Mouse (Mus musculus): ENCODE measurements around the gene Bptf.
"Not testable (repeated sequence)": the region's sequence is repeated elsewhere in the genome, so short reads cannot be mapped to it uniquely, and the experiment has no call there.

Gene Bptf

DNA sequence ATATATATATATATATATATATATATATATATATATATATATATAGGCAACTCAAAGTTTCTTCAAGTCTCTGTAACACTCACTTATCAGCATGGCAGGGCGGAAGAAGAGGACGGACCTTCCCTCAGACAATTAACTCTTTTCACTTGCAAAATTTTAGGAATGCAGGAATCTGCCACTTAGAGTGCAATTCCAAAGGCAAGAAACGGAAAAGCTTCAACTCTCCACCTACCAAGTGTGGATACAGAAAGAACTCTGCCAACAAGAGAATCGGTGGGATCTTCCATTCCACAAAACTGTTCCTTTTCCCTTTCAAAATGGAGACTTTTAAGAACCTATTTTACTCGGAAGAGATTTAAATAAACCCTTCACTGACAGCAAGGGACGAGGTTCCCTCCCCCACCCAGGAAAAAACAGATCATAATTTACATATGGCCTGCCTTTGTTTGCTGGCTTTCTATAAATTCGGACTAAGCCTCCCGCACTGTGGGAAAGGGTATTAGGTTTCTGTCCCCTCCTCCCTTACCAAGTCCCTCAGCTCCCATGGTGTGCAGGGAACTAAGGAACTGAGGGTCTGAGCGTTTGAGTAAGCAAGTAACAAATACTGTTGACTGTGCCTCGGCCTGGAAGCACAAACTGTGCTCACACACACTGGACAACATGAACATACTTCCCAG is 17.9 kb downstream of the Bptf start:
- DNase-seq (ENCODE audit: low spot score): no peak

- DNase-seq (ENCODE audit: low spot score): no peak
Observed at GRCm38 (mm10) chr11:107113112-107113511, 18.8 kb downstream of the Bptf start.

DNA sequence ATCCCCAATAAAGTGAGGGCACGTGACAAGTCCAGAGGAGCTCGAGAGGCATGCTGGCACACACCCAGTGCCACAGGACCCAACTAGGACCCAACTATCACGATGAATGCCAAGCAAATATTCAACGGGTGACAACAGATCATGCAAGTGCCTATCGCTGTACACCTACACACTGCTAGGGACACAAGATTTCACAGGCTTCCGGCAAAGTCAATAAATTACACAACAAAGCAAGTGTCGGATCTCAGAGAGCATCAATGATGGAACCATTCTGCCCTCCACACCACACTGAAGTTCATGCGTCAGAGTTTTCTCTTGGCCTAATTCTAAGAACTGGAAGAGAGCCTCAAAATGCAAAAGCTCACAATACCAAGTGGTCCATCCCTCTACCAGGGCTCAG is 22.3 kb downstream of the Bptf start:
- DNase-seq (ENCODE audit: low spot score): no peak

- peak; percentile 27 for DNase-seq (ENCODE audit: low spot score)
Observed at GRCm38 (mm10) chr11:107108892-107109291, 23.0 kb downstream of the Bptf start.

DNA sequence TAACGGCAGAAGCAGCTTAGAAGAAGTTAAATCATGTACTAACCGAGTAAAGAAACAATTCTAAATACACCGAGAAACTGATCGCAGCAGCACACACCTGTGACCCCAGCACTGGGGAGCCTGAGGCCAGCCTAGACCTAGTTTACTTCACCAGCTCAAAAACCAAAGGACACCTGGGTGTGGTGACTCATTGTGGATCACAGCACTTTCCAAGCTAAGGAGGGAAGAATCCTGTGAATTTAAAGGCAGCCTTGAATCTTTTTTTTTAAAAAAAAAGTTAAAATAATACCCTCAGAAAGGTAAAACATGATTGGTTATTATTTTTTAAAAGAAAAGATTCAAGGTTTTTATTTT is 24.2 kb downstream of the Bptf start:
- no peak for DNase-seq (ENCODE audit: low spot score)

GRCm38 (mm10) chr11:107106978-107107724 is 24.8 kb downstream of the Bptf start:
- peak; percentile 11 for DNase-seq (ENCODE audit: low spot score)

DNA sequence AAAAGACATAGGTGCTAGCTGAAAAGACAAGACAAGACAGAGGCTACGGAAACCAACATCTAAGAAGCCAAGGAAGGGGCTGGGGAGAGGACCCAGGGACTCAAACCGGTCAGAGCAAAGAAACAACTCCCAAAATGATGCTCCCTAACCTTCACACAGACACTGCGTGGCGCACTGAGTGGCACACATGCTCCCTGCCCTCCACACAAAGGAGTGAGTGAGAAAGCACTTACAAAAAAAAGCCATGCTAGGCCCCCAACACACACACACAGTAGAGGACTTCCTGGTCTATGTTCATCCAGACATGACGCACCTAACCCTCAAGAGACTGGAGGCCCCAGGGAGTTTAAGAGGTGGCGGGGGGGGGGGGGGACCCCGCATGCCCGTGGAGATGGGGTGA is 25.5 kb downstream of the Bptf start:
- DNase-seq (ENCODE audit: low spot score): no peak

DNA sequence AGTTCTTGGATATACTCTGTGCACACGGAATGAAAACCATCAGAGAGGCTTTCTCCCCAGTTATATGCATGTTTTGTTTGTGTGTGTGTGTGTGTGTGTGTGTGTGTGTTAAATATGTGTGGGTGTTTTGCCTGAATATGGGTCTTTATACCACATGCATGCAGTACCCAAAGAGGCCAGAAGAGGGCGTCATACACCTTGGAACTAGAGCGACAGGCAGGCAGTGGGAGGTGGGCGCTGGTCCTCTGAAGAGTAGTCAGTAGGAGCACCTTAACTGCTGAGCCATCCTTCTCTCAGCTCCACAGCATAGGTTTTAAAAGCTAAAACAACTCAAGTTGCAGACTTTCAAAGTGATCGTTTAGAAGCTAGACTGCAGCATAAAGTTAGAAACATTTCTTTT is 26.7 kb downstream of the Bptf start:
- peak; percentile 90 for DNase-seq (ENCODE audit: low spot score)

- DNase-seq (ENCODE audit: low spot score): no peak
Observed at GRCm38 (mm10) chr11:107103736-107104135, 28.2 kb downstream of the Bptf start.

GRCm38 (mm10) chr11:107103224-107103589 is 28.7 kb downstream of the Bptf start:
- DNase-seq (ENCODE audit: low spot score): no peak

GRCm38 (mm10) chr11:107102465-107103223 is 29.3 kb downstream of the Bptf start:
- DNase-seq (ENCODE audit: low spot score): peak; percentile 86

GRCm38 (mm10) chr11:107096973-107097372 is 35.0 kb downstream of the Bptf start:
- no peak for DNase-seq (ENCODE audit: low spot score)

DNA sequence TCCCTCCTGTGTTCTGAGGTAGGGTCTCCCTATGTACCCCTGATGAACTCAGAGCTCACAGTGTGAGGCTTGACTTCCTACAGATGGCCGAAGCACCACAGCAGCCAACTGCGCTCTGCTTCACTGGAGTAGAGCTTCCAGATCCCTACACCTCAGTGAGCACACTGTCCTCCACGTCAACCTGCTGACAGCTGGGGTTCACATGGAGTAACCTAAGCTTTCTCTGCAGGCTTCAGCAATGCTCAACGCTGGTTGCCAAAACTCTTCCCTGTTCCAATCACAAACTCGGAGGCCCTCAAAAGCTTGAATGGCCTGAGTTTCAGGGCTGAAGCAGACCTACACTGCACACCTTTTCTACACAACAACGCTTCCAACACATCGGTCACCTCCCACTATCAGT is 38.1 kb downstream of the Bptf start:
- no peak for DNase-seq (ENCODE audit: low spot score)

GRCm38 (mm10) chr11:107092637-107093036 is 39.3 kb downstream of the Bptf start:
- no peak for DNase-seq (ENCODE audit: low spot score)

DNA sequence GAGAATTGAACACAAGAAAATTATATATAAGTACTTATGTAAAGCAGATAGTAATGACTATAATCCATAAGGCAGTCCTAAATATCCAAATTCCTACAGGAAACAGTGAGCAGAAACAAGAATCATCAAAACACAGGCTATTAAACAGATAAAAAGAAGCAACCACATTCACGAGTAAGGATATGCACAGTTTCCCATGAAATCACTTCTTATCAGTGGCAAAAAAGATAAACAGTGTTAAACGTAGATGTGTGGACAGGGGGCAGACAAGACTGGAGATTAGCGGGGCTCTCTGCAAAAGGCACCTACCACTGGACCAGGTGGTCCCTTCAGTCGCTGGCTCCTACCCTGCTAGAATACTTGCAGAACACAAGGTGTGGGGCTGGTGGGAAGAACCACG is 46.1 kb downstream of the Bptf start:
- DNase-seq (ENCODE audit: low spot score): no peak

GRCm38 (mm10) chr11:107083480-107083879 is 48.4 kb downstream of the Bptf start:
- DNase-seq (ENCODE audit: low spot score): no peak

GRCm38 (mm10) chr11:107065216-107065785 is 66.6 kb downstream of the Bptf start:
- no peak for DNase-seq (ENCODE audit: low spot score)

- no peak for DNase-seq (ENCODE audit: low spot score)
Observed at GRCm38 (mm10) chr11:107064590-107064989, 67.3 kb downstream of the Bptf start.

DNA sequence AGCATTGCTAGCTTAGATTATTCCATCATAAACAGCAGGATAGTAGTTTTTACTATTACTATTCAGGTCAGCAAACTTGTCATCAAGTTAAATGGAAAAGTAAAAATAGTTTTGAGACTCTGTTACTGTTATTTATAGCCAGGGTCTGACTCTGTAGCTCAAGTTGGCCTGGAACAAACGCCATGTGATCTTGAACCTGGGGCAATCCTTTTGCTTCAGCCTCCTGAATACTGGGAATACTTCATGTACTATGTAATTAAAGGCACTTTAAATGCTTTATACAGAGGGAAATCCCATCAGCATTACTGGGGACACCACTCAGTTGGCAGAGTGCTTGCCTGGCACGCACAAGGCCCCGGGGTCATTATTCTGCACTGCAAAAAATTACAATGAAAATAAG is 68.9 kb downstream of the Bptf start:
- no peak for DNase-seq (ENCODE audit: low spot score)

DNA sequence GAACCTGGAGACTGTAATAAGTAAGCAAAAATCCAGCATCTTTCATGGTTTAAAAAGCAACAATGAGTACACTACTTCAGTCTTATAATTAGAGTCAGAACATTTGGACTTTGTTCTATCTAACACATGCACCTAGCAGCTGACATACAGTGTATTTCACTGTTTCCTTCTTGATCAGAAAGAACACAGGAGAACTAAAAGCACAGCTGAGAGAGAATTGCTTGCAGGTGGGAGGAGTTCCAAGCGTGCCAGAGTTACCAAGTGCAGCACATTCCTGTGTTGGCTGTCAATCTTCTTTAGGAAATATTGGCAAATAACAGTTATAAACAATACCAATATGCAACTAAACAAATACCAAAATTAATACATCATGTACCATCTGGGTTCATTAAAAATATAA is 71.0 kb downstream of the Bptf start:
- DNase-seq (ENCODE audit: low spot score): no peak

- DNase-seq (ENCODE audit: low spot score): not testable (repeated sequence)
Observed at GRCm38 (mm10) chr11:107059634-107060033, 72.3 kb downstream of the Bptf start.

DNA sequence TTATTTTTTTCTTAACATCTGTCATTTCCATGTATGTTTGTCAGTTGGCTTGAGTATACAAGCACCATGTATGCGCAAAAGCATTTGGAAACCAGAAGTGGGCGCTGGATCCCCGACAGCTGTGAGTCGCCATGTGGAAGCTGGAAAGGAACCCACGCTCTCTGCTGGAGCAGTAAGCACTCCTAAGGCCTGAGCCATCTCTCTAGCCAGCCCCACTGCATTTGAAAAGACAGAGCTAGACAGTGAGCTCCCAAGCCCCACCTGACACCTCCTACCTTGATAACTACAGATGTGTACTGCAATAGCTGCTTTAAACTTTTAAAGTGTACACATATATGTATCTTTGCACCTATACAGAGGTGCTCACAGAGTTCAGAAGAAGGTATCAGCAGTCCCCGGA is 74.5 kb downstream of the Bptf start:
- no peak for DNase-seq (ENCODE audit: low spot score)

DNA sequence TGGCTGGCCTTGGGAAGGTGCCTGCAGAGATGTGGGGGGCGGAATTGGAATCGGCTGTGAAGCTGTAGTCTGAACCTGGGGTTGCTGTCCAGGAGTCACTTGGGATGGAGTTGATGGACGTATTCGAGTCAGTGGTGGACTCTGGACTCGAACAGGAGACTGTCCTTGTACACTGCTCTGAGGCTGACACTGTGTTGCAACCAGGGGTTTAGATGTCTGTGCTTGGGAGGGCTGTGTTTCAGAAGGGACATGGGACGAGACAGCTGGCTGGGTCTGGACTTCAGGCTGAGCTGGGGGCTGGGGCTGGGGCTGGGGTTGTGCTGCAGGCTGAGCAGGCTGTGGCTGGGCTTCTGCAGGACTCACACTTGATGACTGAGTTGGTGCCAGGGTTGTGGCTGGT is 77.1 kb downstream of the Bptf start:
- no peak for DNase-seq (ENCODE audit: low spot score)
